Mouse (Mus musculus) right cerebral cortex, postnatal 10 days (tissue): ENCODE measurements around the gene Tat.
A peak's percentile ranks its signal among the peaks of the same experiment; 100 is the strongest.

Experiments
- DNase-seq, 2 experiments: peaks; one replicate each; pipeline ENCODE4 v3.0.0; 2021; ENCODE audit warnings: low spot score in 2 of 2

Gene Tat

DNA sequence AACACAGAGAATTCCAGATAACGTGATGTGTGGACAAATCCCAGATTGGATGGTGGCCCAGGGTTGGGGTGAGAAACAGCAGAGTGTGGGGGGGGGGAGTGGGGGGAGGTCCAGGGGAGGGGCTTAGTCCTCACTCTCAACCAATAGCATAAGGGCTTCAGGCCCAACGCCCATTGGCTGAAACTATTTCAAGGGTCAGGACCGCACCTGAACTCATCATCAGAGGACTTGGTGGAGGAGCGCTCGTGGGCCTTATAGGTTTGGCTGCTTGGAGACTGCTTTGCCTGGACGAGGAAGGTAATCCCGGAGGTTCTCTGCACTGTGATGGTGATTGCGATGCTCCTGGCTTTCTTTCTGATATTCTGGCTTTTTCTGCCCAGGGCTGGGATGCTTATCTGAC, at the start of gene Tat:
Gene Tat (plus strand): TSS at position 214 of the 400 bp plus-strand sequence.
- no peak for DNase-seq

DNA sequence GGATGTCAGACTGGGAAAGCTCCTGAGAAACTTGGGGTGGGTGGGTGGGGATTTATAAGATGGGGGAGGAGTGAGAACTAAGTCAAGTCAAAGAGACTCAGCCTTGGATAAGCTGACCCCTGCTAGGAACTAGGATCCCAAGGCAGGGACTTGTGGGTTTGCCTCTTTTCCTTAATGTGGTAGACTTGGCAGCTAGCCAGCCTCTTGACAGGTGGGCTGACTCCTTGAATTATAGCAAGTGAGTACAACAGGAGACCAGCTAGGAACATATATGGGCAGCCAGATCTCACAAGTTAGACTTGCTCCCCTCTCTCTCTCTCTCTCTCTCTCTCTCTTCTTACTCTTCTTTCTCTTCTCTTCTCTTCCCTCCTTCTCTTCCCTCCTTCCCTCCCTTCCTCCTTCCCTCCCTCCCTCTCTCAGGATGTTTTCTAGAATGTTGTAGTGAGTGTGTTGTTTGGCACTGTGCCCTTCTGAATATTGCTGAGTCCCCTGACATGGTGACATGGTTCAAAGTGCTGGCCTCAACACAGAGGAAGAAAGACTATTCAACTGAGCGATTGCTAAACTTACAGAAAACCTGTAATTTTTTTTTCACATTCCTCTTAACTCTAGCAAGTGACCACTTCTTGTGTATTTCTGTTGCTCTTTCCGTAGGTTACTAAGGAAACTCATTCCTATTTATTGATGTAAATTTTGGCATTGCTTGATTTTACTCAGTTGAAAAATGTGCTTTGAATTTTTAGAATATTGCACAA, 48.5 kb upstream of the Tat start:
- peak in 1 of 2 experiments; percentile 58 for DNase-seq

DNA sequence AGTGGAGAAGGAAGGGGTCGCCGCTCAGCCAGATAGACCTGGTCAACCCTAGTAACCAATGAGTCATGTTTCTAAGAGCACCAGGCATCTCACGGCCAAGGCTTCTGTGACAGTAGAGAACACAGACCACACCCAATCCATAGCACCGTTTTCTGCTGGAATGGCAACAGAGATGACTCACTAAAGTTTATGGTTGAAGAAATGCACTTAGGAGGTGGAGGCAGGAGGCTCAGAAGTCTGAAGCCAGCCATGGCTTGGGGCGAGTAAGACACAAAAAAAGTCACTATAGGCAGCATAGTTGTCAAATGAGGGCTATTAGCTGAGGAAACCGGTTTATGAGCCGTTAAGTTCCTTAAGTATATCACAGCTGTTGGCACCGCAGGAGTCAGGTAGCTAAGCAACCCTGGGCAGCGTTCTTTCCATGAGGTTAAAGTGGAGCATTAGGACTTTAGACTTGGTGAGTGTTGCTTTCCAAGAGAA, 45.0 kb upstream of the Tat start:
- DNase-seq = no peak

DNA sequence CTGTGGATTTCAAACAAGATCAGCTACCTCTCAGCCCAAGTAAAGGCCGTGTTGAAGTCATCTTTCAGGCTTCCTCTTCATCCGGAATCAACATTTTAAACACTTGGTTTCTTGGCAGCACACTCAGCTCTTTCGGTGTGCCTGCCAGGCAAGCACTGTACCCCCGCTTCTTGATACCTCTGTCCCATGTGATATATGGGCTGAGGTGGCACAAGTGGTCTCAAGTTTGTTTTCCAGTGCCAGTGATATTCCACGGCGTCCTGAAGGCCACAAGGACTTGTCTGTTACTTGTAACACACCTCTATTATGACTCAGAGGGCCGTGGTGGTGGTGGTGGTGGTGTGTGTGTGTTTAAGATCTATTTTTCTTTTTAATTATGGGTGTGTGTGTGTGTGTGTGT, 44.5 kb upstream of the Tat start:
- DNase-seq = peak in 1 of 2 experiments; percentile 20

DNA sequence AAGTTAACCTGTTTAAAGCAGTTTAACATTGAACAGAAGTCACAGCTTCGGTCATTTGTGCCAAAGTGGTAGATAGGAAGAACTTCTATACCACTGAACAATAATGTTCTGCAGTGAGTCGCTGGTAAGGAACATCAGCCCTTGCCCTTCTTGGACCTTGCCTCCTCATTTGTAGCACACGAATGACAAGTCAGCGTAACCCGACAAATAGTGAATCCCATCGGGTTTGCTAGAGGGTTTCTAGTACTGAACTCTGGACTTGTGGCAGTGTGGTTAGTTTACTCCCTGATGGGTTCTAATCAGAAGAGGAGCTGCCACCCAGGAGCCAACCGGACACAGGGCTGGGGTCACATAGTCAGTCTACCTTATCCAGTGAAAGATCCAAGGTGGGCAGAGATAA, 44.0 kb upstream of the Tat start:
- DNase-seq = no peak

DNA sequence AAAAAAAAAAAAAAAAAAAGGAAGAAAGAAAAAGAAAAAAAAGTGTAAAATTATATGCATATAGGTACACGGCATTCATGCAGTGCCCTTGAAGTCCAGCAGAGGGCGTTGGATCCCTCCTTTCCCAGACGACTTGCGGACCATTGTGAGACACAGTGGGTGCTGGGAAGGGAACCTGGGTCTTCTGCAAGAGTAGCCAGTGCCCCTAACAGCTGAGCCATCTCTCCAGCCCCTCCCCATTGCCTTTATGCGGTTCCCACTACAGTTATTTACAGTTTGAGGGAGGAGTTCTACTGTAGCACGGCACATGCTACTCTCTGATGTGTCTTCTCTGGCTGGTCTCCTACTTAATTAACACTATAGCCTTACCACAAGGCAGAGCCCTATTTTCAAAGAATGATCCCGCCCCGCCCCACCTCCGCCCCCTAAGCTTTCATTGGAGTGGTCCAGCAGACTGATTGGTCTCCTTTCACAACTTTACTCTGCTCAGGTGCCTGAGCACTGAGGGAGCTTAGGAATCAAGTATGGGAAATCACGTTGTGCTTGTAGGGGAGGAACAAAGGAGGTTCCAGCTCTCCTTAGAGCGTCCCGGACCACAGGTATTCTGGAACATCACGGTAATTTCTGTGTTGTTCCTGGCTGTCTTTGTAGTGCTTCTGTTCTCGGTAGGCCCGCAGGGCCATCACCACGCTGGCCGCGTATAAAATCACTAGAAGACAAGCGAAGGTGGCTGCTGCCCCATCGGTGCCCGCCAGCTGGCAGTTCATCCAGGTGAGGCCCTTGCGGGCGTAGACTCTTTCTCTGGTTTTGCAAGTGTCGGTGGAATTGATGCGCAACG, 42.6 kb upstream of the Tat start:
- peak; percentile 77 to 80 for DNase-seq

DNA sequence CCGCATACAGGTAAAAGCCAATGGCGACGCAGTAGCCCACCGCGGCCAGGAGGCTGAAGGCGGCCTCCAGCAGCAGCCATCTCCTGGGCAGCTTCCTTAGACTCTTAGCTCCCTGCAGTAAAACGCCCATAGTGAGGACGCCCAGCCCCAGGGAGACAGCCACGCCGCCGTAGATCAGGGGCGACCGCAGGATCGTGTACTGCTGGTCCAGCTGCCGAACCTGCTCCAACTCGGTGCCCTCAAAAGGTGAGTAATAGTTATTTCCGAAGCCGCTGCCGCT, 42.0 kb upstream of the Tat start:
- DNase-seq = no peak

DNA sequence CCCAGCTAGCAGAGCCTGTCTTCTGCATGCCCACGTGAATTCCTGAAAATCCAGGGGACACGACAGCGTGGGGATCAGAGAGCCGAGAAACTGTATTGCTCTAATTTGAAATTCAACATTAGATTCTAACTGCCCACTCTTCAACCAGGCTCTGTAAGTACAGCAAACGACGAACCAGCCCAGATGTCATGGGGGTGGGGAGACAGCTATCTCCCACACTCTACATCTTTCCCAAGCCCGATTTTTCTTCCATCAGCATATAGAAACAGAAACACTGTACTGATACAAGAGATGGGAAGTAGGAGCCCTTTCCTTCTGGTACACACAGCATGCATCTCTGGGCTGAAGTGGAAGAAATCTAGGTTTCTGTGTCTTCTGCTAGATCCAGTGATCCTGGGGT, 38.1 kb upstream of the Tat start:
- peak in 1 of 2 experiments; percentile 59 for DNase-seq

DNA sequence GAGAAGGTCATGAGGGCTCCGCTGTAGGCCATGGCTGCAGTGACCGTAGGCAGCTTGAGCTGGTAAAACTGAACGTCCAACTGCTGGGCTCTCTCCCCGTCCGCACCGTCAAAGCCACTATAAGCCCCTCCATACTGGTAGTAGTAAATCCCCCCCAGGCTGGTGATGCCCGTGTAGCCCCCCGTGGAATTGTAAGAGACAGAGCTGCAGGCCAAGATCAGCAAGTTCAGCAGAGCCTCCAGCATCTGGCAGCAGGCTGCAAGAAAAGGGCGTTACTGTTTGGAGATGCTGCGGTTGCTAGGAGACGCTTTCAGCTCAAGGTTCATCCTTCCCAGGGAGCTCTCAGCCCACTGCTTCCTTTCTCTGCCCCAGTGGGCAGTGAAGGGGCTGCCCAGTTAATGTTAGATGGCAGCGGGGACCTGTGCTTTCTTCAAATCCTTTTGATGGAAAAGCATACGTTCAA, 35.7 kb upstream of the Tat start:
- peak; percentile 64 to 76 for DNase-seq

DNA sequence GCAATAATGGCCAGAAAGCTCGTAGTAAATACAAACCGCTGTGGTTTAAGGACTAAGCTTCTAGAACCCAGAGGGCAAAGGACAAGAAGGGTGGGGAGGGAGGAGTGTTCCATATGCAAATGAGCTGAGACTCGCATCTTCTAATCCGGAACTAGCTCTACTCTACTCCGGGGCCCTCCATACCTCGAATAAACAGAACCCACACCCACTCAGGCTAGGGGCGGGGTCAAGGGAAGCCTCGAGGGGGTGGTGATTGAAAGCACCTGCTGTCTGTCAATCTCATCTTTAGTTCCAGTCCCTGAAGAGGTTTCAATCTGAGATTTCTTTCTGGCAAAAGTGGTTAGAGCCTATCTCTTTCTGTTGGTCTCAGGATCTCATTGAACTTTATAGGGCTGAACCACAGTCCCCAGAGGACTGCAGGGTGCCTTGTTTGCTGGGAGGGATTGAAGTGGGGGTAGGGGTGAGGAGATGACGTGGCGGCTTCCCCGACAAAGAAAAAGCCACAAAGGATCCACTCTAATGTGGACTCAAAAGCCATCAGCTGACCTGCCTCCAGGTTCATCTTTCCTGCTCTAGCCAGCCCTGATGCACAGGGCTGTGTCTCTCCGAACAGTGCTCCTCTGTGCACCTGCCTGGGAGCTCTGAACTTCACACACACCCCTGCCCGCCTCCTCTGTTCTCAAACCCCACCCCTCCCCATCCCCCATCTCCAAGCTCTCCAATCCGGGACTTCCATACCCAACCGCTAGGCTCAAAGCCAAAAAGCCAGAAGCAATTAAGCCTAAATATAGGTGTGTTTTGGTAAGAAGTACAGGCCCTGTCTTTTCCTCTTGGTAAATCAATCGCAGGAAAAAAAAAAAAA, 32.8 kb upstream of the Tat start:
- DNase-seq = no peak

DNA sequence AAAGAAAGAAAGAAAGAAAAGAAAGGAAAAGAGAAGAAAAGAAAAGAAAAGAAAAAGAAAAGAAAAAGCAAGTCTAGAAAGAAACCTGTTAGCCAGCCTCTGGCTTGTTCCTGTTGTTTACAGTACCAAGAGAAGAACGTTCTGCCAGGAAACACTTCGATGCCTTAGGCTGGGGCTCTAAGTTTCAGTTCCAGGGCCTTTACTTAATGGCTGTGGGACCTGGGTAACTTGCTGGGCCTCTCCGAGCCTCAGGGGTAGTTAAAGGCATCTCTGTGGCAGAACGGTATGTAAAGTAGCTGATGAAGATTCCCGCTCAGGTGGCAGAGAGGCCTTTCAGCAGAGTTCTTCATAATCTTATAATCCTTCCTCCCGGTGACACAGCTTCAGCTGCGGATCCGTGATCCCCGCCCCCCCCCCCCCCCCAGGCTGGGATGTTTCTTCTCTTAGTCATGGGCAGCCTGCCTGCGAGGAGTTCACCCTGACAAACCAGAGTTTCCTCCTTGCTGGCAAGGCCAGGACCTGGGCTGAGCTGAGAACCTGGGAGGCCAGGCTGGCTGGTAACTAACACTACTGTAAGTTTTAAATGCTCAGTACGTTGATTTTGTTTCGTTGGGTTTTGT, 32.1 kb upstream of the Tat start:
- no peak for DNase-seq

DNA sequence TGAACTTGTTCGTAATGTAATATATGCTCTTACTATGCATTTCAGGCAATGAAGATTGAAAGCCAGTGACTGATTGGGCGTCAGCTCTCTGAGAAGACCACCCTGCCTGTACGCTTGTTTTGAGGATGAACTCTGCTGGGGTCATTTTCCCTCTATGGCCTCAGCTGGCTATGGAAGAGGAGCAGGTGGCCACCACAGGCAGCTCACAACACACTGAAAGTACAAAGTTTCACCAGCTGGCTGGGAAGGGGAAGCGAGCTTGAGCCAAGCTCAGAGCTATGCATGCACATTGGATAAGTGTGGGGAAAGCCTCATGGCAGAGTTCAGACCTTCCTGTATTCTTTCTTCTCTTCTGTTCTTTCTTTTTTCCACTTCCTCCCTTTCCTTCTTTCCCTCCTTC, 31.1 kb upstream of the Tat start:
- DNase-seq = no peak

DNA sequence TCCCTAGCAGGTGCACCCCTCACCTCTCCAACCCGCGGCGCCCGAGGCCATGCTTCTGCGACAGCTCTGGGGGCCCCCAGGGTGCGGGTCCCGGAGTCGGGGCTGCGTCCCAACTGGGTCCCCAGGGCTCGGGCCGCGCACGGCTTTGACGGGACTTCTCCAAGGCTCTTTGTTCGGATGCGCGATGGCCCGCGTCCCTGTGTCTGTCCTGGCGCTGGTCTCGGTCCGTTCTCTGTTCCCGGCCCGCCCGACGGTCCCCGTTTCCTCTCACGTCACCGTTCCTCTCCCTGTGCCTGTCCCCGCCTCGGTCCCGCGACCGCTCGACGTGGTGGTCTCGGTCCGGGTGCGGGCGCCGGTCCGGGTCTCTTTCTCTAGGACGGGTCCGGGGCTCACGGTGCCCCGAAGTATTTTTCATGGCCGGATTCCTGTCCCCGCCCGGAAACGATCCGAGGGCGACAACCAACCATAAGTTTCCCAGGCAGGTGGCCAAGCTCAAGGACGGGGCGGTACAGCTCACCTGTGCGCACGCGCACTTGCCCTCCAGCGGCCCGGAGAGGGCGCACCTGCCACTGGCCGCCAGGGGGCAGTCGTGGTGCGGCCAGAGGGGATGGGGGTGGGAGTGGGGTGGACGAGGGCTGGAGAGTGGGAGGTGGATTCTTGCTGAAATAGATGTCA, 28.4 kb upstream of the Tat start, which contains the start of gene Marveld3:
Gene Marveld3 (minus strand): TSS at position 511 of the 675 bp plus-strand sequence.
- no peak for DNase-seq

DNA sequence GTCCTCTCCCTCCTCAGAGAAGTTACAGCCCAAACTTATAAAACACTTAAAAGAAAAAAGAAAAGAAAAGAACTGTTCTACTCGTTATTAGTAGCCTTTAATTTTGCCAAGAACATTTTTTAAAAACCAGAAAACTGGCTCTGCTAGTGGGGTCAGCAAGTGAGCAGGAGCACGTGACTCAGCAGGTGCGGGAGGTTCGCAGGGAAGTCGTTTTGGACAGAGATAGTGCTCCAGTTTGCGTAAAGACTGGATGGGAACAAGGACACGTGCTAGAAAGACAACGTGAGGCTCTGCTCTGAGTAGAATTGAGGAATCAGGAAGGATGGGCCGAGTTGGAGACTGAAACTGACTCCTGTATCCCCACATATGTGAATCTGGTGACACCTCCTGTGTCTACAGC, 27.3 kb upstream of the Tat start:
- DNase-seq = no peak

DNA sequence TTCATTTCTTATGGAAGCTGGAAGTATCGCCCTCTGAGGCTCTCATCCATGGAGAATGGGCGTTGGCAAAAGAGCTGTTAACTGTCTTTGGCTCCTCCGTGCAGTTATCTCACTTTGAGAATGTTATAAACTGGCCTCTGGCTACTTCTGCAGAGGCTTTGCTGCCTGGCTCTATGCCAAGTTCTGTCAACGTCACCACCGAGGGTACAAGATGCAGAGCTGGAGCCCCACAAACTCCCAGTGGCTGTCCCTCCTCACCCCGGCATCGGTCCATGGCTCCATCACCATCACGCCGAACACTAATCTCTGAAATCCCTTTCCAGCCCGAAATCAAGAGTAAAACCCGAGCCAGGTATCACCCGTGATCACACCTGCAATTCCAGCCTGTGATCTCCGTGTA, 26.8 kb upstream of the Tat start:
- no peak for DNase-seq

DNA sequence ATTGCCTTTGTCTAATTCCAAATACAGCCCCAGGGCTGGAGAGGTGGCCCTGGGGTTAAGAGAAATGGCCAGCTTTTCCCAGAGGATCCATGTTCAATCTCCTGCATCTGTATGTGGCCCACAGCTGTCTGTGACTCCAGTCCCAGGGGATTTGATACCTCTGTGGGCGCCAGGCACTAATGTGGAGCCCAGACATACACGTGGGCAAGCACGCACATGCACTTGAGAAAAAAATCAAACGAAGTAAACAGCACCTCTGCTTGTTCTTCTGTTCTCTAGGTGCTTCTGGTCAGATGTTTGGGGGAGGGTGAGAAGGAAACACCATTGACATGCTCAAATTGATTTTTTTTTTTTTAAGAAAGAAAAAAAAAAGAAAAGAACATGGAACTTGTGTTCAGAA, 26.1 kb upstream of the Tat start:
- no peak for DNase-seq

DNA sequence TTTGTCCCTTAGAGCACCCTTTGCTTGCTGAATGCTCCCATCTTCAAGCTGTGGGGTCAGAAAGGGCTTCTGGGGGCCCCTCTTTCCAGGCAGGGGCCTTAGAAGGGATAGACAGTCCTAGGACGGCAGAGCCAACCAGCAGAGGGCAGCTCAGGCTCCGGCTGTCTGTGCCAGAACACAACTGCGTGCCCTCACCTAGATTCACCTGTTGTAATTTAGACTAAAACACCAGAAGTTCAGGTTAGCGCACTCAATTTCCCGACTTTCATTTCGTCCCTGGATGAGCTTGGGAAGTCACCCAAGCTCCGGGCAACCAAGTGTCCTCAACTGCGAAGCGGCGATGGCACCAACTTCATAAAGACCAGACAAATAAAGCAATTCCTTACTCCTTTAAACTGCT, 21.4 kb upstream of the Tat start:
- no peak for DNase-seq

DNA sequence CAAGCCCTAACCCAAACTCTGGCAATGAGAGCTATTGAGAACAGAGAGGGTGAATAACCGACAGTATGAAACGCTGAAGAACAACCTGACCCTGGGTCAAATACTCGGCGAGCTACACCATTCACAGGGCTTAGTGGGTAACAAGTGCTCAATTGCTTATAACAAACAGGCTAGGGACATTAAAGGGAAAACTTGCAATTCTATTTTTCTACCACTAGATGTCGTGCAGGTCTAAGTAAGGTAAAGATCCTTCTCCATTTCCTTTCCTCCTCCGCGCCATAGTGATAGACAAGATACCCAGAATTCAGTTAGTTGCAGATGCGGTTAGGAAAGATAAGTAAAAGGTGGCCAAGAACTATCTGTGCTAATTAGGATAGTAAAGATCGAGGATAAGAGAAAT, 19.9 kb upstream of the Tat start:
- DNase-seq = no peak

DNA sequence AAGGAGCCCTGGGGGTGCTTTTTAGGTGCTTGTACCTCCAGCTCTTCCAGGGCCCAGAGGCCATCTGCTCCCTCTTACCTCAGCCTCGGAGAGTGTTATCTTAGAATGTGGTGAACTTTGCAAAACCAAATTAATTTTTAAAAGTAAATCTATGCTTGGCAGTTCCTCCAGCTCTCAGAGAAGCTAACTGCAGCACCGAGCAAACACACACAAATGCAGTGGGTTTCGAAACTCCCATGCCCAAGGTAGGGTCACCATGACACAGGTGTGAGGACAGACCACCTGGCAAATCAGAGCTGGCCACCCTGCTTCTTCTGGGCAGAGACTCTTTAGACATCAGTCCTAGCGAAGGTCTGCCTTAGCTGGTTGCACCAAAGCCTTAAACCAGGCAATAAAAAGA, 17.3 kb upstream of the Tat start:
- no peak for DNase-seq

DNA sequence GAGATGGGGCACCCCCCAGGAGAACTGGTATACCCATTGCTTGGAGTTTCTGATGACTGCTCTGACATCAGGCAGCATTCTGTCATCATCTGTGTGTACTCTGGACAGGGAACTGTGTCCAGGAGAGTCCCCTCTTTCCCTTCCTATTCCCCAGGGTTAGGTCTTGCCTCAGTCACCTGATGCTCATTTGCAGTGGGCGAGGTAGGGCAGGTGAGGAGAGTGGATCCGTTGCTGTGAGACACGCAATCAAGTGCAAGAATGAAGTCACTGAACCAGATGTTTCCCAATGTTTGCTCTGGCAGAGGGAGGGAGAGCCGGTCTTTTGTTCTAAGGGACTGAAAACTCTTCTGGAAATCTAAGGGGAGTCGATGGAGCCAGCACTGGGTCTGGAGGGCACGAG, 10.9 kb upstream of the Tat start:
- DNase-seq = no peak
